Mouse (Mus musculus): Measurements from ENCODE around the gene Gm14435. TPM values are rescaled to one million over a fixed set of nuclear protein-coding genes. Genes with fewer than 3 reads are reported as not detected.
"Not testable (repeated sequence)": the region's sequence is repeated elsewhere in the genome, so short reads cannot be mapped to it uniquely, and the experiment has no call there.

The Gm14435 gene
- total RNA-seq (2021) (10 to 100 TPM; 28.7 to 36.3 TPM), polyA plus RNA-seq (2012; rRNA removed) (0.85 and 3.4 TPM in 2 replicates)
- long read RNA-seq, transcript Gm14435-202 (3 exons, 1,127 nt) = major isoform, 5 of 5 reads
- long read RNA-seq, partial matches to known transcripts = 0 of 5 reads
- long read RNA-seq, other reads (novel, unspliced or antisense) = 0 of 5 reads

- H3K4me3 ChIP-seq; DNase-seq; intact Hi-C loops (cut with DNase I); H3K27ac ChIP-seq; H3K4me1 ChIP-seq (ENCODE audit: control insufficient read depth, insufficient read depth, low read length); H3K36me3 ChIP-seq (ENCODE audit: control insufficient read depth, insufficient read depth, low read length); H3K27me3 ChIP-seq (ENCODE audit: control insufficient read depth, insufficient read depth, low read length); H3K9ac ChIP-seq (ENCODE audit: low read depth, low read length); H3K79me2 ChIP-seq (replicated peaks; ENCODE audit: control insufficient read depth, insufficient read depth, low read length): not testable (repeated sequence)
- WGBS = no CpG with 5 or more reads among the region's 6 CpGs
These were observed at the start of gene Gm14435 for GRCm38 (mm10) chr2:176423294-176423693. Gm14435 (plus strand) TSS chr2:176423594.

Other genes starting within 250 kb of the Gm14435 start
- 1 to 10 TPM; 2.0 to 3.2 TPM for gene 2210418O10Rik, start 197.0 kb upstream of the Gm14435 start, total RNA-seq (2021)
- 0.04 TPM in 1 of 2 replicates, not detected in the other for gene 2210418O10Rik, start 197.0 kb upstream of the Gm14435 start, polyA plus RNA-seq (2012; rRNA removed)
- not detected for gene Gm11009, start 104.1 kb upstream of the Gm14435 start, total RNA-seq (2021)
- not detected in 2 replicates for gene Gm11009, start 104.1 kb upstream of the Gm14435 start, polyA plus RNA-seq (2012; rRNA removed)
- gene Gm14434, start 63.2 kb downstream of the Gm14435 start, total RNA-seq (2021) = not detected
- 3.8 and 7.8 TPM in 2 replicates for gene Gm14434, start 63.2 kb downstream of the Gm14435 start, polyA plus RNA-seq (2012; rRNA removed)
- gene Zfp967, start 97.5 kb downstream of the Gm14435 start, total RNA-seq (2021) = not detected
- gene Zfp967, start 97.5 kb downstream of the Gm14435 start, polyA plus RNA-seq (2012; rRNA removed) = not detected in 2 replicates
- under 1 TPM in 1 of 2 experiments, not detected in 1; 0.41 TPM for gene Gm14308, start 212.8 kb downstream of the Gm14435 start, total RNA-seq (2021)
- 2.1 and 4.9 TPM in 2 replicates for gene Gm14308, start 212.8 kb downstream of the Gm14435 start, polyA plus RNA-seq (2012; rRNA removed)
- 10 to 100 TPM; 12.9 to 15.7 TPM for gene Zfp973, start 246.9 kb downstream of the Gm14435 start, total RNA-seq (2021)
- gene Zfp973, start 246.9 kb downstream of the Gm14435 start, polyA plus RNA-seq (2012; rRNA removed) = 3.3 and 7.4 TPM in 2 replicates

All from heart, adult 2 months (tissue).